16 mouse cellular contexts compared by ENCODE assay signal in the genomic region with DNA sequence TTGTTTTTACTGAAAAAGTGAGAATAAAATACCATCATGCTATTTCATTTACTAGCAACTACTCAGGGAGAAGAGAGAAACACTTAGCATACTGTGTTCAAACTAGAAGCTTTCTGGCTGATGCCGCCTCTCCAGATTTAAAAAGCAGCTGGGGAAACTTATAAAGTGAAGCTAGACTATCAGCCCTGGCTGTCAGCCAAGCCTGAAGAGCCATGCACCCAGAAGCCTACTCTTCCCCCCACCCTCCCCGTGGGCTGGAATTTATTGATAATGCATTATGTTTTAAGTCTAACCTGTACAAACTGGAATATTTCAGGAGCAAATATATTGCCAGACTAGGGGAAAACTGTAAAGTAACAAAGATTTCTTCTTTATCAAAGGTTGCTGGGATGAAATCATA. TPM values are rescaled to one million over a fixed set of nuclear protein-coding genes. Genes with fewer than 3 reads are reported as not detected.
A peak's percentile ranks its signal among the peaks of the same experiment; 100 is the strongest.
DNase-seq lines count a peak whose midpoint lies in the region; ATAC-seq and TF ChIP-seq lines count a peak whose summit lies in the region.
"Had no signal": no experiment of that assay in that cellular context is flagged by ENCODE, and none has a peak within 500 bp of the region (broad histone marks: within the 10 kb centered on the region; RNA-seq: fewer than 3 reads in every experiment).

No protein-coding gene starts in this region.

- no peaks in the 10 kb centered on the region for H3K36me3 ChIP-seq in forebrain, embryonic 14.5 days (ENCODE audit: control insufficient read depth, insufficient read depth, low read length)
- no peaks in the 10 kb centered on the region for H3K36me3 ChIP-seq in forebrain, embryonic 13.5 days (ENCODE audit: poor library complexity, severe bottlenecking)
- no peaks in the 10 kb centered on the region for H3K36me3 ChIP-seq in liver, embryonic 12.5 days
- H3K36me3 ChIP-seq in MEL (ENCODE audit: control insufficient read depth in 1 of 2, insufficient read depth in 2 of 2, low read length in 2 of 2), result peaks cover 0 to 2% of the 10 kb centered on the region in 2 experiments; a peak in 1 of 4 replicates
- H3K36me3 ChIP-seq: G1E had no signal

- no peak overlapping the region for H3K9ac ChIP-seq in forebrain, embryonic 14.5 days (ENCODE audit: low read length)
- H3K9ac ChIP-seq in forebrain, embryonic 13.5 days, result no peak overlapping the region
- no peak overlapping the region for H3K9ac ChIP-seq in liver, embryonic 12.5 days
- H3K9ac ChIP-seq in MEL (ENCODE audit: control insufficient read depth, low read depth, low read length, poor library complexity, severe bottlenecking), result no peak overlapping the region

- H3K4me1 ChIP-seq in forebrain, embryonic 14.5 days (ENCODE audit: control insufficient read depth, insufficient read depth, low read length), result no peaks in the 10 kb centered on the region
- peaks cover 9% of the 10 kb centered on the region for H3K4me1 ChIP-seq in forebrain, embryonic 13.5 days
- H3K4me1 ChIP-seq in liver, embryonic 12.5 days, result no peaks in the 10 kb centered on the region
- H3K4me1 ChIP-seq in MEL (ENCODE audit: control insufficient read depth in 1 of 2, insufficient read depth in 2 of 2, low read length in 2 of 2), result no peaks in the 10 kb centered on the region

- no peak for TF ChIP-seq EP300 in MEL (IDR thresholded peaks at IDR 0.05; ENCODE audit: low read depth in 1 of 2, low read length in 2 of 2)

- H3K9me3 ChIP-seq in forebrain, embryonic 14.5 days (replicated peaks; ENCODE audit: control insufficient read depth, low read length), result no peaks in the 10 kb centered on the region
- no peaks in the 10 kb centered on the region for H3K9me3 ChIP-seq in forebrain, embryonic 13.5 days (replicated peaks)
- no peaks in the 10 kb centered on the region for H3K9me3 ChIP-seq in liver, embryonic 12.5 days (replicated peaks)
- H3K9me3 ChIP-seq in MEL (replicated peaks; ENCODE audit: insufficient read depth, low read length), result no peaks in the 10 kb centered on the region
- H3K9me3 ChIP-seq: G1E had no signal

- no peak for TF ChIP-seq POLR2A in MEL (IDR thresholded peaks at IDR 0.05; ENCODE audit: control insufficient read depth in 1 of 2, insufficient read depth in 1 of 2, low read depth in 1 of 2, low read length in 2 of 2, poor library complexity in 1 of 2)

- H3K4me3 ChIP-seq in forebrain, embryonic 14.5 days (ENCODE audit: low read depth, low read length), result no peak overlapping the region
- H3K4me3 ChIP-seq in forebrain, embryonic 13.5 days, result no peak overlapping the region
- H3K4me3 ChIP-seq in liver, embryonic 12.5 days, result no peak overlapping the region
- no peak overlapping the region for H3K4me3 ChIP-seq in MEL (ENCODE audit: control insufficient read depth in 1 of 2, insufficient read depth in 1 of 2, low read depth in 2 of 2, low read length in 2 of 2)

- no peaks in the 10 kb centered on the region for H3K79me2 ChIP-seq in MEL (ENCODE audit: control insufficient read depth, insufficient read depth, low read length, poor library complexity)

- DNase-seq in forebrain, embryonic 14.5 days (ENCODE audit: low spot score), result peak; percentile 59
- DNase-seq in liver (peak; percentile 3), MEL (ENCODE audit: low read depth, low spot score) (peak; percentile 49)
- peak; percentile 9 to 13 for DNase-seq in layer of hippocampus, adult 8-10 months (ENCODE audit: low spot score in 2 of 2)
- DNase-seq in adrenal gland, postnatal 4 days (ENCODE audit: low spot score in 2 of 2), result no peak
- no peak for DNase-seq in lung, postnatal 25 days (ENCODE audit: low spot score)
- DNase-seq: B cell, adult 2 months; kidney, postnatal 14 days; lung, adult 2 months; thymus, postnatal 14 days had no signal

- WGBS in forebrain, embryonic 14.5 days, result 47% methylated on average over 2 of the region's 2 CpGs
- WGBS in forebrain, embryonic 13.5 days, result 45% methylated on average over 2 of the region's 2 CpGs
- WGBS in liver, embryonic 12.5 days (ENCODE audit: insufficient replicate concordance), result 68% methylated on average over 2 of the region's 2 CpGs

- no peak for TF ChIP-seq CTCF in MEL (IDR thresholded peaks at IDR 0.05 in 2 of 3, conservative IDR thresholded peaks at IDR 0.05 in 1 of 3; ENCODE audit: control insufficient read depth in 1 of 3, insufficient read depth in 1 of 3, low read depth in 2 of 3, low read length in 3 of 3, poor library complexity in 1 of 3, severe bottlenecking in 1 of 3)

- no peak overlapping the region for H3K27ac ChIP-seq in forebrain, embryonic 14.5 days (ENCODE audit: low read depth, low read length)
- no peak overlapping the region for H3K27ac ChIP-seq in forebrain, embryonic 13.5 days
- H3K27ac ChIP-seq in liver, embryonic 12.5 days, result no peak overlapping the region
- H3K27ac ChIP-seq in MEL (ENCODE audit: control insufficient read depth, low read depth, low read length), result no peak overlapping the region

- H3K27me3 ChIP-seq in forebrain, embryonic 14.5 days (replicated peaks; ENCODE audit: control insufficient read depth, insufficient read depth, low read length), result no peaks in the 10 kb centered on the region
- no peaks in the 10 kb centered on the region for H3K27me3 ChIP-seq in forebrain, embryonic 13.5 days
- no peaks in the 10 kb centered on the region for H3K27me3 ChIP-seq in liver, embryonic 12.5 days (replicated peaks)
- no peaks in the 10 kb centered on the region for H3K27me3 ChIP-seq in MEL (ENCODE audit: control insufficient read depth in 1 of 2, insufficient read depth in 2 of 2, low read length in 2 of 2)

- TF ChIP-seq RAD21 in MEL (IDR thresholded peaks at IDR 0.05; ENCODE audit: low read depth, low read length), result no peak

- no peak overlapping the region for H3K4me2 ChIP-seq in forebrain, embryonic 14.5 days (ENCODE audit: low read length)
- H3K4me2 ChIP-seq in forebrain, embryonic 13.5 days, result no peak overlapping the region
- H3K4me2 ChIP-seq in liver, embryonic 12.5 days, result no peak overlapping the region
- H3K4me2 ChIP-seq: heart, embryonic 11.5 days had no signal

- ATAC-seq in forebrain, embryonic 14.5 days, result no peak
- ATAC-seq in forebrain, embryonic 13.5 days, result no peak; the same call in 1 of the 2 replicates
- no peak for ATAC-seq in liver, embryonic 12.5 days
- ATAC-seq: activated CD4-positive, CD25-positive, alpha-beta regulatory T cell, adult 4 months; inflammation-experienced regulatory T-cells, adult 6 months had no signal

TF ChIP-seq in MEL, 35 proteins besides CTCF, POLR2A, EP300 and RAD21:
- TF ChIP-seq TAL1 (IDR thresholded peaks at IDR 0.05; ENCODE audit: low read length) (no peak), MAX (IDR thresholded peaks at IDR 0.05; ENCODE audit: low read length) (no peak)

RNA-seq across cellular contexts. Expression of gene Ndst4, which starts 2.6 kb away (rescaled TPM):
- polyA plus RNA-seq in forebrain, embryonic 14.5 days (2014; fragmentation: Nextera tagmentation; extraction: Ambion mirVana), result 1.2 and 2.0 TPM in 2 replicates
- polyA plus RNA-seq in forebrain, embryonic 13.5 days (2015; fragmentation: Nextera tagmentation; extraction: Ambion mirVana), result 1.1 and 1.5 TPM in 2 replicates
- polyA plus RNA-seq in liver, embryonic 12.5 days (2016; fragmentation: Nextera tagmentation; extraction: Ambion mirVana), result not detected in 2 replicates
- not detected in 2 replicates for total RNA-seq in MEL (2012; rRNA removed)
- not detected for polyA plus RNA-seq in MEL (2012; ENCODE audit: insufficient read depth in 1 of 2, insufficient read length in 2 of 2, low read depth in 1 of 2, low replicate concordance in 2 of 2, missing spikeins in 1 of 2)
- 10 to 100 TPM; 19.8 to 24.0 (median 21.3) TPM for total RNA-seq in layer of hippocampus, adult 8-10 months (2022)
- under 1 TPM; 0.22 to 0.71 TPM for total RNA-seq in adrenal gland, postnatal 4 days (2021)
- polyA plus RNA-seq: activated CD4-positive, CD25-positive, alpha-beta regulatory T cell, adult 4 months; G1E; inflammation-experienced regulatory T-cells, adult 6 months had no signal

Comparison
In these comparisons a context has a peak if more than half of its experiments do, and no peak if none do; other contexts are left out.
1. DNase-seq: peak in forebrain, embryonic 14.5 days (single experiment), liver (single experiment), MEL (single experiment) and layer of hippocampus, adult 8-10 months (2 of 2); none in adrenal gland, postnatal 4 days (0 of 2) and lung, postnatal 25 days (single experiment).